Mouse (Mus musculus) heart, postnatal 0 days (tissue): ENCODE measurements around the gene B3gnt2. TPM values are rescaled to one million over a fixed set of nuclear protein-coding genes. Genes with fewer than 3 reads are reported as not detected.

ENCODE experiments used
- ATAC-seq: fragments of 200-750 bp; cut with Nextera tagmentation; 2 replicates; pipeline ENCODE4 v1.8.0; 2017; ENCODE audit warnings: low read depth, moderate number of reproducible peaks, moderate library complexity; ENCODE audit not compliant: insufficient read depth
- DNase-seq: peaks from one replicate; pipeline ENCODE4 v3.0.0-alpha.2; 2016; ENCODE audit warnings: low spot score
- H3K27ac ChIP-seq: fragments of 300-500 bp; sonication (generic); 2 replicates; pipeline ENCODE4 v1.5.1; 2014; ENCODE audit warnings: low read depth, mild to moderate bottlenecking
- H3K27me3 ChIP-seq: fragments of 300-500 bp; sonication (generic); 2 replicates; pipeline ENCODE4 v1.6.1; 2014; ENCODE audit warnings: low read length, mixed read lengths; ENCODE audit not compliant: control insufficient read depth, insufficient read depth
- H3K36me3 ChIP-seq: fragments of 300-500 bp; sonication (generic); replicated peaks from 2 replicates; pipeline ENCODE4 v1.6.1; 2014; ENCODE audit warnings: low read length, mixed read lengths; ENCODE audit not compliant: control insufficient read depth, insufficient read depth
- H3K4me1 ChIP-seq: fragments of 300-500 bp; sonication (generic); 2 replicates; pipeline ENCODE4 v1.6.1; 2014; ENCODE audit warnings: antibody characterized with exemption; ENCODE audit not compliant: control insufficient read depth, insufficient read depth
- H3K4me2 ChIP-seq: fragments of 300-500 bp; sonication (generic); 2 replicates; pipeline ENCODE4 v1.6.1; 2014; ENCODE audit warnings: low read depth, mild to moderate bottlenecking, low read length, moderate library complexity
- H3K4me3 ChIP-seq: fragments of 300-500 bp; sonication (generic); 2 replicates; pipeline ENCODE4 v1.5.1; 2014; ENCODE audit warnings: low read depth, low read length
- H3K9ac ChIP-seq: fragments of 300-500 bp; sonication (generic); replicated peaks from 2 replicates; pipeline ENCODE4 v1.6.1; 2014; ENCODE audit warnings: low read depth, low read length, mixed read lengths
- H3K9me3 ChIP-seq: fragments of 300-500 bp; sonication (generic); replicated peaks from 2 replicates; pipeline ENCODE4 v1.6.1; 2016; ENCODE audit warnings: low read length; ENCODE audit not compliant: control insufficient read depth
- CTCF ChIP-seq: IDR thresholded peaks from 2 replicates; pipeline ENCODE4 v1.5.1; 2016; ENCODE audit warnings: antibody characterized with exemption, control low read depth, low read depth
- EP300 ChIP-seq: IDR thresholded peaks from 2 replicates; pipeline ENCODE4 v1.6.1; 2016; ENCODE audit warnings: antibody characterized with exemption, low read depth
- WGBS: fragments of 180-500 bp; shearing (Covaris S2); extraction: QIAGEN DNeasy Blood & Tissue Kit; methylation state at CpG from one replicate; pipeline ENCODE4 v1.1.7; 2014; 5-methylcytosine and 5-hydroxymethylcytosine counted together
- polyA plus RNA-seq: library from polyadenylated mRNA; unstranded; fragments of >200 nt; fragmentation: Nextera tagmentation; extraction: Ambion mirVana; gene quantifications from 2 replicates; pipeline ENCODE4 v1.2.1, GENCODE M21; 2015
- total RNA-seq: library from RNA; depleted of rRNA; stranded (reverse); fragments of >200 nt; gene quantifications from 2 replicates; pipeline ENCODE4 v1.2.3, GENCODE M21; 2014; ENCODE audit warnings: low replicate concordance

Gene B3gnt2
- total and polyA plus RNA-seq, 2 experiments from 2014 or later, result 5.9 to 22.6 TPM

DNA sequence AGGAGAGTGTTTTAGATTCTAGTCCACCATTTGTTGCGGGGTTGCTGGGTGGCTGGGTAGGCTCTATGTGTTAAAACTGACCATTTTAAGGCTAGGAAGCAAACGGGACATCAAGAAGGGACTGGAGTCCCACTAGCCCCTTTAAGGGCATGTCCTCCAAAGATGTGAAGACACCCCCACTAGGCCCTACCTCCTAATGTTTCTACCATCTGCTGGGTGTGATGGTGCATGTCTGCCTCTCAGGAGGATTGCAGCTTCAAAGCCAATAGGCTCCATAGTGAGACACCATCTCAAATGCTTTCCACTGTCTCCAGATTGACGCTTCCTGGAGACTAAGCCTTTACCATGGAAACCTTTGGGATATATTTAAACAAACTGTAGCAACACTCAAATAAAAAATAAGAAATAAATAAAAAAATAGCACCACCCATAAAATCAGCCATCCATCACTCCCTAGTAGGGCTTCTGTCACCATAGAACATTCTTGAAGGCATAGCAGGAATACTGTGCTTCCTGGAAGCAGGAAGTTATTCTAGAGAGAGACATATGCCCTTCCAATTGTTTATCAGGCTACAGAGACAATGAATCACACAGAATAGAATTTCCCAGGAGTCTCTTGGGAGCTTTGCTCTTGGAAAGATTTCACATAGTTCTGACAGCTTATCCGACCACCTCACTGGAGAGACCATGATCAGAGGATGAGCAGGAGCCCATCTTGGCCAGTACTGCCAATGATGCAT lies 97.0 kb downstream of the B3gnt2 start:
- no peak overlapping the region for H3K4me2 ChIP-seq
- no peak overlapping the region for H3K4me3 ChIP-seq
- no peak for TF ChIP-seq CTCF
- no peak for TF ChIP-seq EP300
- H3K4me1 ChIP-seq, result 0 out of 2 replicates have a peak, but pooled peaks cover 5% of the 10 kb centered on the region
- no peak overlapping the region for H3K27ac ChIP-seq
- no peaks in the 10 kb centered on the region for H3K9me3 ChIP-seq
- DNase-seq (peak; percentile 35), ATAC-seq (peak; percentile 27; the same call in 1 of the 2 replicates)
- no peaks in the 10 kb centered on the region for H3K27me3 ChIP-seq
- 58% methylated on average over 4 of the region's 4 CpGs for WGBS
- H3K36me3 ChIP-seq, result no peaks in the 10 kb centered on the region
- H3K9ac ChIP-seq, result no peak overlapping the region

DNA sequence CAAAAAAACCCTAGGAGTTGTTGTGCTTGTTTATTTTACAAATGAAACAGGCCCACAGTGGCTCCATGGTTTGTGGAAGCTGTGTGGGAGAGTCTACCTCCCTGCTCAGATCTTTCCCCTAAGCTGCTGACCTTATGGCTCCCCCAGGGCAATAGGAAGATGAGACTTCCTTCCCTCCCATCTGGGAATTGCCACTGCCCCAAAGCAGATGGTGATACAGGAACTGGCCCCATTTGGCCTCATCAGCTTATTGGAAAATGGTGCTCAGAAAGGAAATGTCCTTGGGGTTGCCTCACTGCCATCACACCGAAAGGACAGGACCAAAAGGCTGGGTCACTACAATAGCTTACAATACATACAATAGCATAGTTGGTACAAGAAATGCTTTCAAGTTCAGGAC lies 97.7 kb downstream of the B3gnt2 start:
- H3K27me3 ChIP-seq, result no peaks in the 10 kb centered on the region
- H3K4me1 ChIP-seq, result 0 out of 2 replicates have a peak, but pooled peaks cover 5% of the 10 kb centered on the region
- H3K9ac ChIP-seq, result no peak overlapping the region
- TF ChIP-seq EP300, result no peak
- TF ChIP-seq CTCF, result no peak
- H3K27ac ChIP-seq, result no peak overlapping the region
- no peaks in the 10 kb centered on the region for H3K9me3 ChIP-seq
- WGBS, result 58% methylated on average over 1 of the region's 1 CpGs
- no peak overlapping the region for H3K4me3 ChIP-seq
- no peak for ATAC-seq
- H3K4me2 ChIP-seq, result no peak overlapping the region
- DNase-seq, result no peak
- no peaks in the 10 kb centered on the region for H3K36me3 ChIP-seq

DNA sequence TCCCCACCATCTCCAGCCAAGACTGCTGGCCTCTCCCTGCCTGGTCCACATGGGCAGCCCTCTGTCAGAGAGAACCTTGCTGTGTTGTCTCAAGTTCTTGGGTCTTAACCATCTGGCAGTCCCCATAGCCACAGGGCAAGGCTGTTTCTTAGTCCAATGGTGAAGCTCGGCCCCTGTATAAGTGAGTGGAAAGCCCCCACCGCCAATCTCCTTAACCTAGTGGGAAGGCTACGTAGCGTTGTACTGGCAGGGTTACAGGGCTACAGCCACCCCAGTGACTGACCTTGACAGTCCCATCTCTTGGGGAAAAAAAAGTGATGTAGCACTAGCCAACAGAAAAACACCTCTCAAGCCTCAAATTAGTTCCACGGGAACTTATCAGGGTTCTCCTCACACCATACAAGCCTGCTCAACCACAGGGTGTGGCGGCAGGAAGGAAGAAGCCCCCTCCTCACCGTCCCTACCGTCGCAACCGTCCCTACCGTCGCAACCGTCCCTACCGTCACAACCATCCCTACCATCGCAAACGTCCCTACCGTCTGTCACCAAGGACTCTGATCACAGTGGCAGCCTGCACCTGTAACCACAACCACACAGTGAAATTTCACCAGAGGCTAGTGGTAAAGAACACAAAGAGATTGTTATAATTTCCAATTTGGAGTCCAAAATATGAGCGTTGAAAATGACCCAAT lies 98.4 kb downstream of the B3gnt2 start:
- no peak for TF ChIP-seq EP300
- TF ChIP-seq CTCF, result no peak
- Histone ChIP-seq H3K27ac (no peak overlapping the region), H3K4me2 (no peak overlapping the region), H3K4me3 (no peak overlapping the region), H3K9ac (no peak overlapping the region), H3K36me3 (no peaks in the 10 kb centered on the region), H3K4me1 (0 out of 2 replicates have a peak, but pooled peaks cover 5% of the 10 kb centered on the region), H3K9me3 (no peaks in the 10 kb centered on the region), H3K27me3 (no peaks in the 10 kb centered on the region)
- 72% methylated on average over 18 of the region's 18 CpGs for WGBS
- DNase-seq (no peak), ATAC-seq (no peak)

GRCm38 (mm10) chr11:22759783-22760182 lies 101.0 kb downstream of the B3gnt2 start:
- no peak overlapping the region for H3K9ac ChIP-seq
- no peaks in the 10 kb centered on the region for H3K9me3 ChIP-seq
- H3K4me3 ChIP-seq, result no peak overlapping the region
- TF ChIP-seq EP300, result no peak
- no peak for TF ChIP-seq CTCF
- DNase-seq (no peak), ATAC-seq (no peak)
- H3K4me1 ChIP-seq, result 0 out of 2 replicates have a peak, but pooled peaks cover 5% of the 10 kb centered on the region
- 67% methylated on average over 4 of the region's 4 CpGs for WGBS
- no peaks in the 10 kb centered on the region for H3K36me3 ChIP-seq
- H3K4me2 ChIP-seq, result no peak overlapping the region
- H3K27ac ChIP-seq, result no peak overlapping the region
- no peaks in the 10 kb centered on the region for H3K27me3 ChIP-seq

DNA sequence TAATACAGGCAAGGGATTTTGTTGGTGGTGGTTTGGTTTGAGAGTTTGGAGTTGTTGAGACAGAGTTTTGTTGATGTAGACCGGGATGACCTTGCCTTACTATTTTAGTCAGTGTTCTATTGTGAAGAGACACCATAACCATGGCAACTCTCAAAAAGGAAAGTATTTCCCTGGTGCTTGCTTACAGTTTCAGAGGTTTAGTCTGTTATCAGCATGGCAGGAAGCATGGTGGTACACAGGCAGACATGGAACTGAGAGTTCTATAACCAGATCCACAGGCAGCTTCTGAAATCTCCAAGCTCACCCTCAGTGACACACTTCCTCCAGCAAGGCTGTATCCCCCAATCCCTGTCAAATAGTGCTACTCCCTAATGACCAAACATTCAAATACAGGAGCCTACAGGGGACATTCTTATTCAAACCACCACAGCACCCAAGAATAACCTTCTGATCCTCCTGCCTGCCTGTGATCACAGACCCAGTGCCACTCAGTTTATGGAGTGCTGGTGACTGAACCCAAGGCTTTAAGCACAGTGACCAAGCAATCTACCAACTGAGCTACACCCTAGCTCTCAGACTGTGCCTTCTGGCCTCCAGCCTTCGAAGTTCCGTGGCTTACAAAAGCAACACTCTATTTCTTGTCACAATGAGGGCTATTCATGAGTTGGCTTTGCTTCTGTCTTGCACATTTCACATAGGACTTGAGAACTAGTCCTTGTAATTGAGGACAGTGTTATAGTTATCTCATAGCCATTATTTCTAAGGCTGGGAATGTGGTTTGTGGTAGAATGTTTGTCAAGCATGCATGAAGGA lies 104.4 kb downstream of the B3gnt2 start:
- DNase-seq (no peak), ATAC-seq (no peak)
- Histone ChIP-seq H3K27ac (no peak overlapping the region), H3K36me3 (no peaks in the 10 kb centered on the region), H3K9ac (no peak overlapping the region), H3K4me1 (no peaks in the 10 kb centered on the region), H3K9me3 (no peaks in the 10 kb centered on the region), H3K4me3 (no peak overlapping the region), H3K4me2 (no peak overlapping the region), H3K27me3 (no peaks in the 10 kb centered on the region)
- WGBS, result 83% methylated on average over 3 of the region's 3 CpGs
- TF ChIP-seq CTCF (no peak), EP300 (no peak)
